In genomic region chr4:129121569-129122086, GRCm38 (mm10) we compare ENCODE assay signal across 8 mouse cellular contexts. TPM values are rescaled to one million over a fixed set of nuclear protein-coding genes. Genes with fewer than 3 reads are reported as not detected.
DNase-seq lines count a peak whose midpoint lies in the region; ATAC-seq lines count a peak whose summit lies in the region.

Hpca (minus strand) TSS chr4:129122036.

- ATAC-seq in kidney, embryonic 16.5 days (ENCODE audit: low FRiP score, low TSS enrichment) = no peak
- no peak for ATAC-seq in embryonic facial prominence, embryonic 11.5 days (replicated peaks; ENCODE audit: insufficient number of reproducible peaks, low FRiP score, low TSS enrichment, low read depth)
- peak; percentile 50; the same call in 1 of the 2 replicates for ATAC-seq in midbrain, embryonic 16.5 days
- no peak for ATAC-seq in megakaryocyte progenitor cell, adult 5-6 weeks (replicated peaks; ENCODE audit: poor library complexity)

- H3K9ac ChIP-seq in kidney, embryonic 16.5 days (replicated peaks; ENCODE audit: low read length) = no peak within 1 kb of the TSS
- H3K9ac ChIP-seq in embryonic facial prominence, embryonic 11.5 days (replicated peaks; ENCODE audit: low read length) = no peak within 1 kb of the TSS; the same call in 1 of the 2 replicates
- peak within 1 kb of the TSS; percentile 85 for H3K9ac ChIP-seq in midbrain, embryonic 16.5 days (ENCODE audit: low read depth, low read length)

- H3K36me3 ChIP-seq in kidney, embryonic 16.5 days (ENCODE audit: insufficient read depth, low read length) = no peaks in the 10 kb centered on the region
- no peaks in the 10 kb centered on the region for H3K36me3 ChIP-seq in embryonic facial prominence, embryonic 11.5 days (replicated peaks; ENCODE audit: control insufficient read depth, insufficient read depth, low read depth, low read length)
- no peaks in the 10 kb centered on the region for H3K36me3 ChIP-seq in midbrain, embryonic 16.5 days (ENCODE audit: control insufficient read depth, insufficient read depth, low read length)

- no peaks in the 10 kb centered on the region for H3K9me3 ChIP-seq in kidney, embryonic 16.5 days (ENCODE audit: low read length)
- H3K9me3 ChIP-seq in embryonic facial prominence, embryonic 11.5 days (replicated peaks; ENCODE audit: control insufficient read depth, low read length) = no peaks in the 10 kb centered on the region
- no peaks in the 10 kb centered on the region for H3K9me3 ChIP-seq in midbrain, embryonic 16.5 days (replicated peaks; ENCODE audit: control insufficient read depth, low read length, poor library complexity, severe bottlenecking)

- DNase-seq in kidney, adult 8-10 months = no peak
- DNase-seq in embryonic facial prominence, embryonic 11.5 days (ENCODE audit: low spot score) = no peak
- peak in 1 of 2 experiments; percentile 12 for DNase-seq in layer of hippocampus, postnatal 14 days (ENCODE audit: low spot score in 2 of 2)
- no peak for DNase-seq in embryo, embryonic 9.5 days (ENCODE audit: extremely low spot score)
- no peak for DNase-seq in cerebellum, adult 11 months

- 0% methylated on average over 17 of the region's 17 CpGs for WGBS in kidney, embryonic 16.5 days
- WGBS in embryonic facial prominence, embryonic 11.5 days = 3% methylated on average over 17 of the region's 17 CpGs
- WGBS in midbrain, embryonic 16.5 days = under 1% methylated on average over 16 of the region's 17 CpGs

- peaks cover 30% of the 10 kb centered on the region for H3K27me3 ChIP-seq in kidney, embryonic 16.5 days (ENCODE audit: insufficient read depth, low read length)
- H3K27me3 ChIP-seq in embryonic facial prominence, embryonic 11.5 days (ENCODE audit: control insufficient read depth, insufficient read depth, low read length) = peaks cover 20% of the 10 kb centered on the region
- peaks cover 12% of the 10 kb centered on the region for H3K27me3 ChIP-seq in midbrain, embryonic 16.5 days (ENCODE audit: control insufficient read depth, insufficient read depth, low read depth, low read length)

- peak within 1 kb of the TSS; percentile 53 for H3K4me3 ChIP-seq in kidney, embryonic 16.5 days (ENCODE audit: low read length)
- peak within 1 kb of the TSS; percentile 36 for H3K4me3 ChIP-seq in embryonic facial prominence, embryonic 11.5 days (ENCODE audit: low read depth, low read length)
- peak within 1 kb of the TSS; percentile 47 for H3K4me3 ChIP-seq in midbrain, embryonic 16.5 days (ENCODE audit: low read depth, low read length)

- H3K4me1 ChIP-seq in kidney, embryonic 16.5 days (ENCODE audit: insufficient read depth, low read length) = peaks cover 32% of the 10 kb centered on the region
- peaks cover 7% of the 10 kb centered on the region for H3K4me1 ChIP-seq in embryonic facial prominence, embryonic 11.5 days (ENCODE audit: control insufficient read depth, insufficient read depth, low read length)
- peaks cover 25% of the 10 kb centered on the region for H3K4me1 ChIP-seq in midbrain, embryonic 16.5 days (ENCODE audit: control insufficient read depth, insufficient read depth, low read length)

- H3K27ac ChIP-seq in kidney, embryonic 16.5 days (ENCODE audit: low read length) = no peak within 1 kb of the TSS
- no peak within 1 kb of the TSS for H3K27ac ChIP-seq in embryonic facial prominence, embryonic 11.5 days (replicated peaks; ENCODE audit: low read depth, low read length)
- H3K27ac ChIP-seq in midbrain, embryonic 16.5 days (ENCODE audit: low read length) = peak within 1 kb of the TSS; percentile 45; the same call in 1 of the 2 replicates

- H3K4me2 ChIP-seq in kidney, embryonic 16.5 days (replicated peaks; ENCODE audit: low read depth, low read length) = peak within 1 kb of the TSS; percentile 94
- peak within 1 kb of the TSS; percentile 82 for H3K4me2 ChIP-seq in embryonic facial prominence, embryonic 11.5 days (ENCODE audit: low read depth, low read length)
- H3K4me2 ChIP-seq in midbrain, embryonic 16.5 days (ENCODE audit: low read length) = peak within 1 kb of the TSS; percentile 94

RNA-seq across cellular contexts. Expression of gene Hpca, which starts in this region (rescaled TPM):
- 1.6 and 2.2 TPM in 2 replicates for polyA plus RNA-seq in kidney, embryonic 16.5 days (2015; fragmentation: Nextera tagmentation; extraction: Ambion mirVana)
- polyA plus RNA-seq in embryonic facial prominence, embryonic 11.5 days (2014; fragmentation: Nextera tagmentation; extraction: Ambion mirVana) = 3.1 and 3.5 TPM in 2 replicates
- 1,000 to 10,000 TPM; 1,833 to 1,912 TPM for total RNA-seq in layer of hippocampus, postnatal 14 days (2021)
- polyA plus RNA-seq in midbrain, embryonic 16.5 days (2015; fragmentation: Nextera tagmentation; extraction: Ambion mirVana) = 85.5 and 130 TPM in 2 replicates
- total RNA-seq in megakaryocyte progenitor cell, adult 5-6 weeks (2015) = not detected in 2 replicates
- not detected in 2 replicates for total RNA-seq in megakaryocyte progenitor cell, adult 5-6 weeks (2017)

Comparison
In these comparisons a context has a peak if more than half of its experiments do, and no peak if none do; other contexts are left out.
1. RNA of gene Hpca (total RNA-seq): 1,833 to 1,912 TPM in layer of hippocampus, postnatal 14 days; not detected in megakaryocyte progenitor cell, adult 5-6 weeks; every median in the first group is over 1,000 times any median in the second.
2. RNA of gene Hpca (polyA plus RNA-seq): 85.5 to 130 TPM in midbrain, embryonic 16.5 days; 3.1 to 3.5 TPM in embryonic facial prominence, embryonic 11.5 days and 1.6 to 2.2 TPM in kidney, embryonic 16.5 days; every median in the first group is over 10 times any median in the second.
3. Peak in every context shown above with its lines, with median percentiles within 50 percentile points of each other: H3K4me2 ChIP-seq and H3K4me3 ChIP-seq.